Mouse (Mus musculus): ENCODE data around the gene Ccn1.
A peak's percentile ranks its signal among the peaks of the same experiment; 100 is the strongest.

The Ccn1 gene

DNA sequence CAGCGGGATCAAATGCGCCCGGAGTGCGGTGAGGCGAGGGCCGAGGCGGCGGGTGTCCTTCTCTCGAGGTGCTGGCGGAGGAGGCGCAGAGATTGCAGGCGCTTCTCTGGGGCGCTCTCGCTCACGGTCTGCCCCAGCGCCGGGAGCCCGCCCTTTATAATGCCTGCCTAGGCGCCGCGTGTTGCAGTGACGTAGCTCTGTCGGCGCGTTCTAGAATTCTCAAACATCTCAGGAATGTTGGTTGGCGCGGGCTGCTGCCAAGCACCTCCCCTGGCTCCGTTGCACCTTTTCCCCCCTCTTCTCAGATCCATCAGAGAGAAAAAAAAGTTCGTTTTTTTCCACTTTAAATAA is at the start of gene Ccn1:
Gene Ccn1, minus strand, starts transcription at position 130 of the 351 bp plus-strand sequence.
- DNase-seq (ENCODE audit: extremely low spot score, low spot score), result peak; percentile 88

- DNase-seq (ENCODE audit: extremely low spot score, low spot score), result no peak
Observed at GRCm38 (mm10) chr3:145693361-145693760, 43.6 kb upstream of the Ccn1 start.

DNA sequence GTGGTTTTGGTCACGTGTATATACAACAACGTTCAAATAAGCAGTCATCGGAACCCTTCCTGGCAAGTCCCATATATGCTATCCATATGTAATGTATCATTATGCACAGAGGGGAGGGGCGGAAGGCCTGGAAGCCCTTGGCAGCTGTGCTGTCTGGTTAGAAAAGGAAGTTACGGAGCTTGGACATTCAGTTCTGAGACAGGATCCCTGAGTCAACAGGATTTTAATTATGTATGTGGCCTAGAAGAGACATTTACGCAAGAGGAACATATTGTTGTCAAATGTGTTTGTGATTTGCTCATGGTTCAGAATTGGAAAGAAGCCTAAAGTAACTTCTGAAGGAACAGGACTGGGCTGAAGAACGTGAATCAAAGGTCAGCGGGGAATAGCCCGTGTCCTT is 42.3 kb upstream of the Ccn1 start:
- DNase-seq (ENCODE audit: extremely low spot score, low spot score), result no peak

DNA sequence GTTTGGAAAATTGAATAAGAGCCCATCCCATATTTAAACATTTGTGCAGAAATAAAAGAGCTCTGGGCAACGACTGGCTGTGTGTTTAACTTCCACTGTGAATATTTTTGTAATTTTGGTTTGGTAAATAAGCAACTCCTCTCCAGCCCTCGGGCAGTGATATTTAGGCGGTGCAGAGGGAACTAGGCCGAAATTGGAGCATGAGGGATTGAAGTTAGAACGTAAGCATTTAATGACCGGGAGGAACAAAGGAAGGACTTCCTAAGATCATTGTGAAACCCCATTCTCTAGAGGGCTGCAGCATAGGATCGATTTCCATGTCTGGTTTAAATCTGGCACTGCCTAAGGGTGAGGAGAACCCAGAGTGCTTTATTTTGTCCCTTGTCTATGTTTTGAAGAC is 41.6 kb upstream of the Ccn1 start:
- no peak for DNase-seq (ENCODE audit: extremely low spot score, low spot score)

GRCm38 (mm10) chr3:145689271-145689670 is 39.5 kb upstream of the Ccn1 start:
- no peak for DNase-seq (ENCODE audit: extremely low spot score, low spot score)

- no peak for DNase-seq (ENCODE audit: extremely low spot score, low spot score)
Observed at GRCm38 (mm10) chr3:145687836-145688235, 38.1 kb upstream of the Ccn1 start.

DNA sequence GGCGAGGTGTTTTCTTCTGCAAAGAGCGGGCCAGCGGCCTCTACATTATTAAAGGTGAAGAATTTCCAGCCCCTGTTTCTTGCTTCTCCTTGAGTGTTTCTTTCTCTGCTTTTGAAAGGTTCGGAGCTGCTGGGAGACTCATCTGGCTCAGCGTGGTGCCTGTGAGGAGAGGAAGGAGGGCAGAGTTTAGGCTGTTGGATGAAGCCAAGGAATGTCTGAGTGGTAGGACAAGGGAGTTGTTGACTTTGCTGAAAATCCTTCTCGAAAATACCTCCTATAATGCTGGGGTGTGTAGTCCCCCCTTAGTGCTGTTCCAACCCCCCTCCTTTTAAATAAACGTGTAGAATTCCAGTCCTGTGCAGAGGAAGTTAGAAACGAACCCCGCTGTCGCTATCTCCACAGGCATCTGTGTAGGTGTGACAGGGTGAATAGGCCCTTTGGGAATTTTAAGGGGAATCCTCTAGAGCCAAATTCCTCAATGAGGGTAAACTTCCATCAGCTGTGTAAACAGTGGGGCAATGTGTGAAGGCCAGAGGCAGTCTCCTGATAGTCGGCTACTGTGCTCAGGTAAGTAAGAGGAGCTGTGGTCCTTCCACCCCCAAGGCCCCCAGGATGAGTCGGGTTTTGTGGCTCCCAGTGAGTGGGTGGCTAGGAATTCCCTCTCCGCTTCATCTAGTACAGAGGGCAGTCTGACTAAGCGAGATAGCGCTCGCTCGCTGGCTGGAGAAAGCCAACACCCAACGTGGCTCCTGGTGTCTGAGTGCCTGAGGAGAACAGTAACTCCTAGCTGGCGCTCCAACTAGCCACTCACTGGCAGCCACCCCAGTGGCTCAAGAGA is 35.0 kb upstream of the Ccn1 start:
- peak; percentile 20 for DNase-seq (ENCODE audit: extremely low spot score, low spot score)

- no peak for DNase-seq (ENCODE audit: extremely low spot score, low spot score)
Observed at GRCm38 (mm10) chr3:145684201-145684600, 34.4 kb upstream of the Ccn1 start.

GRCm38 (mm10) chr3:145681348-145681935 is 31.7 kb upstream of the Ccn1 start:
- DNase-seq (ENCODE audit: extremely low spot score, low spot score), result no peak

DNA sequence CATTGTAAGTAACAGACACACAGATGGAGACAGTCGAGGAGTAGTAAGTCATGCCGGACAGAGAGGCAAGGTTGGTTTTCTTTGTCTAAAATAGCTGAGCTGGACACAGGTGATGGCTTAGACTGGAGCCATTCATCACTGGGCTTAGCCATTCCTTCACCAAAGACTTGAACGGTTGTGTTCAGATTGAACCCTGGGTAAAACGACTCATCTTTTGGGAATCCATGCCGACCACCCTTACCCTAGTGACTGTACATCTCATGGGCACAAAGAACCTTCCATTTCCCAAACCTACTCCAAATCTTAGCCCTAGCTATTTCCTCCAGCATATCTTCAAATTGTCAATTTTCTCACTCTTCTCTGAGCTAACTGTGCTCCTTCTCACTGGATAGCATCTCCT is 30.9 kb upstream of the Ccn1 start:
- DNase-seq (ENCODE audit: extremely low spot score, low spot score), result no peak

GRCm38 (mm10) chr3:145676212-145676611 is 26.4 kb upstream of the Ccn1 start:
- no peak for DNase-seq (ENCODE audit: extremely low spot score, low spot score)

DNA sequence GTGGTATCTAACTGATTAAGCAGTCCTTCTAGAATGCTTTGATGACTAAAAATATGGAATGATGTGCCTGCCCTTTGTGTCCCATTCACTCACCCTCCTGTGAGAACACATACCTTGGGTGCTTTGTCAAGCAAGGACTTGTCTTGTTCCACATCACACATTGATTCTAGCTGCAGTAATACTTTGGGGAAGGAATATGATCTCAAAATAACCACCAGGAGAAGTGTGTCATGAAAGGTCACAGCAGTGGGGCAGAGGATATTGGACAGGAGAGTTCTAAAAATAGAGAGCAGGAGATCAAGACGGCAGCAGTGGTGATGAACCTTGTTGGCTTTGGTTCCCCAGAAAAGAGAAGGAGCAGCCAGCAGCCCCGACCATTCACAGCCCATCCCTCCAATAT is 25.0 kb upstream of the Ccn1 start:
- no peak for DNase-seq (ENCODE audit: extremely low spot score, low spot score)

GRCm38 (mm10) chr3:145666383-145666782 is 16.6 kb upstream of the Ccn1 start:
- no peak for DNase-seq (ENCODE audit: extremely low spot score, low spot score)

DNA sequence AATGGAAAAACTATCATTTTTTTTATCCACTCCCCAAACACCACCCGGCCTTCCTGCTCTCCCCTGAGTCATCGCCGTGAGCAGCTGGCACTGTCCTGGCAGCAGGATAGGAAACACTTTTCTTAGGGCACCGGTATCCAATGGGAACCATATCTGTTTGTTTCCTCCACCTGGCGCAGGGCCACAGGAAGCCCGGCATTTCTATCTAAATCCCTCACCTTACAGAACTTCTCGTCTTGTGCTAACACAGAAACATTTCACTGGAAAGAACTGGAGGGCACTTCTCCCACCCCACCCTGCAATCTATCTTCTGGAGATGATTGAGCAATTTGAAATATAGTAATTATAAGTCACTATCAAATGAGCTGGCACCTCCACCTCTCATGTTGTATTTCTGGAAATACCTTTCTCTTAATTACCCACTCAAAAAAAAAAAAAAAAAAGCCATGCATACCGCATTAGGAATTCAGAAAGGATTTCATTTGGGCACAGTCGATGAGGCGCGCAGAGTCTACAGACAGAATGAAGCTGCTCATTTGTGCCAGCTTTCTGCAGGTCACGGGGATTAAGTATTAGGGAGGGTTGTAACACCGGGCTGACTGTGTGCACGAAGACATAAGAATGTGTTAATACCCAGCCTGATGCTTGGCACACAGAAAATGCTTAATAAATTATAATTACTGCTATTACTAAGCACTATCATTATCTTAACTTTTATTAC is 7.4 kb upstream of the Ccn1 start:
- DNase-seq (ENCODE audit: extremely low spot score, low spot score), result no peak

- no peak for DNase-seq (ENCODE audit: extremely low spot score, low spot score)
Observed at GRCm38 (mm10) chr3:145654944-145655343, 5.2 kb upstream of the Ccn1 start.

DNA sequence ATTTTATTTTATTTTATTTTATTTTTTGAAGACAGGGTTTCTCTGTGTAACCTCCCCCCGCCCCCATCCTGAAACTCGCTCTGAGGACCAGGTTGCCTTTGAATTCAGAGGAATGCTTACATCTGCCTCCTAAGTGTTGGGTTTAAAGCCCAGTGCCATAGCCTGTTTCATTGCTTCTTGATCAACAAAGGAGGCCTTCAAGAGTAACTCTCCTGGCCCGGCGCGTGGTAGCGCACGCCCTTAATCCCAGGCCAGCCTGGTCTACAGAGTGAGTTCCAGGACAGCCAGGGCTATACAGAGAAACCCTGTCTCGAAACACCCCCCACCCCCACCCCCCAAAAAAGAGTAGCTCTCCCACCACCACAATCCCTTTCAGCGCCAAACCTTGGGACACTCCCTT is 4.2 kb upstream of the Ccn1 start:
- no peak for DNase-seq (ENCODE audit: extremely low spot score, low spot score)

DNA sequence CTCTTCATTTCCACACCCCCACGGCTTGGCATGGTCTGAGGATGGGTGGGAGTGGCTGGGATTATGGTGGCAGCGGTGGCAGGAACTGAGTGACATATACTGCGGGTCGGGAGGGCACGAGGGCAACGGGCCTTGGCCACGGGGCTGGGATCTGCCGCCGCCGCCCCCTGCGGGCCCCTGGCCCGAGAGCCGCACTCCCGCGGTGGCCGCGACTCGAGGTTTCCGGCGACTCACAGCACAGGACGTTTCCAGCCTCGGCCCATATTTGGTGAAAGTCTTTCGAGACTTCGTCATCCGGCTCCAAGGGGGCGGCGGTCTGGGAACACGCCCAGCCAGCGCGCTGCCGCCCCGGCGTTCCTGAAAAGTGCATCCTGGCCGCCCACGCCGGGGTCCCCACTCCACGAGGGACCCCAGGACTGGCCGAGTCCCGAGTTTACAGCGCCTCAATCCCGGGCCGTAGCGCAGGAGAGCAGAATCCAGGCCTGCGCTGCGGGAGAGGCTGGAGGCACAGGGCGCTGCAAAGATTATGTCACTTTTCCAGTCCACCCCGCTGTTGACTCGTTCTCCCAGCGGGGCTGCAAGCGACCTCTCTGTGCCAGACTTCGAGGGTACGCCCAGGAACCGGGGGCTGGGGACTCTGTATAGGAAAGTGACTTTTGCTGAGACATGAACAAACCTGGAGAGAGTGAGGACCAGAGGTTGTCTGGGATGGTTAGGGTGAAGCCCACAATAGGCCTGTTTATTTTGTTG is 3.6 kb upstream of the Ccn1 start:
- DNase-seq (ENCODE audit: extremely low spot score, low spot score), result peak; percentile 76

DNA sequence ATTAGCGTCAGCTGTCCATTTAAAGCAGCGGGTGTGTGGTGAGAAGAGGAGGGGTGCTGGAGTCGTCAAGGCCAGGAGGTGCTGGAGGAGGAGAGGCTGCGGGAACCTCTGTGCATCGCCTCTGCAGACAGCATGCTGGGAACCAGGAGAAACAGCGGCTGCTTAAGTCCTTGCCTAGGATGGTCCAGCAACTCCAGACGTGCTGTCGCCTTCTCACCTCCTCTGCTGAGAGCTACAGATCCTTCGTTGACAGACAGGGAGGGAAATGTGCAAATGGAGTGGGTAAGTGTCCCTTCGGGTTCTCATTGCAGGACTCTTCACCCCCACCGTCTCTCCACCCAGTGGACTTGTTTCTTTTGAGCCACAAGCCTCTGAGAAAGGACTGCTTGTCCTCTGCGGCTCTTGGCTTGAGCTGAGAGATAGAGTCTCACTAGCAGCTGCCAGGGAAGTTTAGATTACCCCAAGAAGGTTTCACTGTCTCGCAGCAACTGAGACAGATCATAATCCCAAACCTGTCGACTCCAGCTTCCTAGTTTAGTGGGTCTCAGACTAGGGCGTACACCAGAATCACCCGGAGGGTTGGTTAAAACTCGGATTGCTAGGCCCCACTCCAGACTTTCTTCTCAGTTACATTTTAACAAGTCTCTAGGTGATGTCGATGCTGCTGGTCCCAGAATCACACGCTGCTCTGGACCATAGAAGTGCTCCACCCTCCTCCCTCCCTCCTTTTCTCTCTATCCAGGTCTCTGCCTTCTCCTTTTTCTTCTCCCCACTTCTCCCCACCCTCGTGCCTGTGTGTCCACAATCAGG is 2.7 kb upstream of the Ccn1 start:
- peak; percentile 64 for DNase-seq (ENCODE audit: extremely low spot score, low spot score)

DNA sequence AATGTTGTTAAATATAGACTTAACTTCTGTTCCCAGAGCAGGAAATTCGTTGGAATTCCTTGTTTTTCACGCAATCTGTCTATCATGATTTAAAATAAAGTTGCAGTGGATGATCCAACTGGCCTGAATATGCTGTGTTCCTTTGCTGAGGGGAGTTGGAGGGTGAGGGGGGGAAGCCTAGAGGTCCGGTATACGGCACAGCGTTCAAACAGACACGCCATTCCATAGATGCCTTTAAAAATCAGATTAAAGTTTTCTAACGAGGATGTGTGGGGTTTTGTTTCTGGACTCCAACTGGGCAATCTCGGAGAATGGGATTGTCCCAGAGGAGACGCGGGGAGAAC is 2.2 kb upstream of the Ccn1 start:
- DNase-seq (ENCODE audit: extremely low spot score, low spot score), result peak; percentile 24

GRCm38 (mm10) chr3:145651029-145651977 is 1.5 kb upstream of the Ccn1 start:
- DNase-seq (ENCODE audit: extremely low spot score, low spot score), result peak; percentile 67

All from neural tube, embryonic 10.5 days (tissue).